Mouse (Mus musculus) hindbrain, embryonic 14.5 days (tissue): Measurements from ENCODE around the gene Psma7. TPM values are rescaled to one million over a fixed set of nuclear protein-coding genes. Genes with fewer than 3 reads are reported as not detected.

Experiments
- ATAC-seq: fragments of 200-750 bp; cut with Nextera tagmentation; 2 replicates; pipeline ENCODE4 v1.8.0; 2017; ENCODE audit warnings: moderate number of reproducible peaks, mild to moderate bottlenecking, moderate TSS enrichment, moderate library complexity; ENCODE audit not compliant: low FRiP score
- DNase-seq: peaks from one replicate; pipeline ENCODE4 v3.0.0-alpha.2; 2015; ENCODE audit warnings: low spot score
- H3K27ac ChIP-seq: fragments of 300-500 bp; sonication (generic); 2 replicates; pipeline ENCODE4 v1.5.1; 2014; ENCODE audit warnings: mild to moderate bottlenecking, moderate library complexity
- H3K27me3 ChIP-seq: fragments of 300-500 bp; sonication (generic); 2 replicates; pipeline ENCODE4 v1.6.1; 2014; ENCODE audit warnings: mild to moderate bottlenecking, low read length, mixed read lengths; ENCODE audit not compliant: control insufficient read depth, insufficient read depth
- H3K36me3 ChIP-seq: fragments of 300-500 bp; sonication (generic); replicated peaks from 2 replicates; pipeline ENCODE4 v1.6.1; 2014; ENCODE audit not compliant: control insufficient read depth, insufficient read depth
- H3K4me1 ChIP-seq: fragments of 300-500 bp; sonication (generic); replicated peaks from 2 replicates; pipeline ENCODE4 v1.6.1; 2014; ENCODE audit warnings: antibody characterized with exemption, low read length, mixed read lengths; ENCODE audit not compliant: control insufficient read depth, insufficient read depth
- H3K4me2 ChIP-seq: fragments of 300-500 bp; sonication (generic); replicated peaks from 2 replicates; pipeline ENCODE4 v1.6.1; 2014; ENCODE audit warnings: mild to moderate bottlenecking, moderate library complexity
- H3K4me3 ChIP-seq: fragments of 300-500 bp; sonication (generic); replicated peaks from 2 replicates; pipeline ENCODE4 v1.5.1; 2014; ENCODE audit warnings: mild to moderate bottlenecking, low read length
- H3K9ac ChIP-seq: fragments of 300-500 bp; sonication (generic); 2 replicates; pipeline ENCODE4 v1.6.1; 2014
- H3K9me3 ChIP-seq: fragments of 300-500 bp; sonication (generic); 2 replicates; pipeline ENCODE4 v1.6.1; 2016; ENCODE audit warnings: low read length; ENCODE audit not compliant: control insufficient read depth
- WGBS: fragments of 180-500 bp; shearing (Covaris S2); extraction: QIAGEN DNeasy Blood & Tissue Kit; methylation state at CpG from one replicate; pipeline ENCODE4 v1.1.7; 2014; 5-methylcytosine and 5-hydroxymethylcytosine counted together
- polyA plus RNA-seq: library from polyadenylated mRNA; unstranded; fragments of >200 nt; fragmentation: Nextera tagmentation; extraction: Ambion mirVana; gene quantifications from 2 replicates; pipeline ENCODE4 v1.2.1, GENCODE M21; 2014

Gene Psma7
- 515 and 631 TPM in 2 replicates for polyA plus RNA-seq

- DNase-seq (peak; percentile 93), ATAC-seq (peak; percentile 95)
- Histone ChIP-seq H3K4me3 (peak within 1 kb of the TSS; percentile 98), H3K36me3 (peaks cover 19% of the 10 kb centered on the region), H3K9ac (peak within 1 kb of the TSS; percentile 95), H3K4me2 (peak within 1 kb of the TSS; percentile 63), H3K27me3 (no peaks in the 10 kb centered on the region), H3K9me3 (no peaks in the 10 kb centered on the region), H3K4me1 (peaks cover 36% of the 10 kb centered on the region), H3K27ac (peak within 1 kb of the TSS; percentile 96)
- WGBS = under 1% methylated on average over 74 of the region's 78 CpGs
Observed at GRCm38 (mm10) chr2:180042256-180042857, at the start of gene Psma7, which contains the start of gene Ss18l1. Gene Psma7, minus strand, starts transcription at chr2:180042433. Gene Ss18l1, plus strand, starts transcription at chr2:180042509.

GRCm38 (mm10) chr2:180090285-180090684, 48.1 kb upstream of the Psma7 start:
- 78% methylated on average over 11 of the region's 11 CpGs for whole genome bisulfite sequencing
- DNase-seq (no peak), ATAC-seq (no peak)

GRCm38 (mm10) chr2:180087472-180087871, 45.2 kb upstream of the Psma7 start:
- no peaks in the 10 kb centered on the region for H3K27me3 ChIP-seq
- ATAC-seq (peak; percentile 7; the same call in 1 of the 2 replicates), DNase-seq (no peak)
- H3K4me3 ChIP-seq = no peak overlapping the region
- H3K9ac ChIP-seq = no peak overlapping the region
- peaks cover 32% of the 10 kb centered on the region for H3K36me3 ChIP-seq
- H3K4me1 ChIP-seq = 0 out of 2 replicates have a peak, but pooled peaks cover 5% of the 10 kb centered on the region
- H3K9me3 ChIP-seq = no peaks in the 10 kb centered on the region
- no peak overlapping the region for H3K4me2 ChIP-seq
- no peak overlapping the region for H3K27ac ChIP-seq
- 90% methylated on average over 4 of the region's 4 CpGs for WGBS

More at GRCm38 (mm10) chr2:180090285-180090684, 48.1 kb upstream of the Psma7 start:
- H3K9me3 ChIP-seq = no peaks in the 10 kb centered on the region
- H3K27ac ChIP-seq = no peak overlapping the region
- peaks cover 13% of the 10 kb centered on the region; the same call in 1 of the 2 replicates for H3K36me3 ChIP-seq
- H3K4me3 ChIP-seq = no peak overlapping the region
- 0 out of 2 replicates have a peak, but pooled peaks cover 5% of the 10 kb centered on the region for H3K4me1 ChIP-seq
- H3K27me3 ChIP-seq = no peaks in the 10 kb centered on the region
- no peak overlapping the region for H3K9ac ChIP-seq
- H3K4me2 ChIP-seq = no peak overlapping the region

- 78% methylated on average over 5 of the region's 5 CpGs for WGBS
- DNase-seq (no peak), ATAC-seq (no peak)
- Histone ChIP-seq H3K27me3 (no peaks in the 10 kb centered on the region), H3K9me3 (no peaks in the 10 kb centered on the region), H3K4me1 (0 out of 2 replicates have a peak, but pooled peaks cover 5% of the 10 kb centered on the region), H3K27ac (no peak overlapping the region), H3K4me3 (no peak overlapping the region), H3K36me3 (peaks cover 40% of the 10 kb centered on the region), H3K9ac (no peak overlapping the region), H3K4me2 (no peak overlapping the region)
Observed at GRCm38 (mm10) chr2:180086637-180087027, 44.4 kb upstream of the Psma7 start.

GRCm38 (mm10) chr2:180085926-180086636, 43.8 kb upstream of the Psma7 start:
- Histone ChIP-seq H3K4me1 (0 out of 2 replicates have a peak, but pooled peaks cover 5% of the 10 kb centered on the region), H3K27me3 (no peaks in the 10 kb centered on the region), H3K4me3 (no peak overlapping the region), H3K36me3 (peaks cover 44% of the 10 kb centered on the region), H3K9ac (no peak overlapping the region), H3K4me2 (no peak overlapping the region), H3K9me3 (no peaks in the 10 kb centered on the region), H3K27ac (peak overlapping the region; percentile 32; the same call in 1 of the 2 replicates)
- 63% methylated on average over 16 of the region's 16 CpGs for WGBS
- no peak for ATAC-seq
- no peak for DNase-seq

- DNase-seq (no peak), ATAC-seq (no peak)
- Histone ChIP-seq H3K27me3 (no peaks in the 10 kb centered on the region), H3K9ac (no peak overlapping the region), H3K9me3 (no peaks in the 10 kb centered on the region), H3K4me1 (0 out of 2 replicates have a peak, but pooled peaks cover 5% of the 10 kb centered on the region), H3K27ac (no peak overlapping the region), H3K4me2 (no peak overlapping the region), H3K4me3 (no peak overlapping the region), H3K36me3 (peaks cover 53% of the 10 kb centered on the region)
- 55% methylated on average over 3 of the region's 3 CpGs for WGBS
Observed at GRCm38 (mm10) chr2:180084565-180084964, 42.3 kb upstream of the Psma7 start.

- Histone ChIP-seq H3K9ac (no peak overlapping the region), H3K9me3 (no peaks in the 10 kb centered on the region), H3K27ac (no peak overlapping the region), H3K36me3 (peaks cover 66% of the 10 kb centered on the region), H3K4me1 (0 out of 2 replicates have a peak, but pooled peaks cover 5% of the 10 kb centered on the region), H3K4me3 (no peak overlapping the region), H3K4me2 (no peak overlapping the region), H3K27me3 (no peaks in the 10 kb centered on the region)
- DNase-seq = no peak
- 92% methylated on average over 10 of the region's 10 CpGs for WGBS
- no peak for ATAC-seq
Observed at GRCm38 (mm10) chr2:180083063-180083462, 40.8 kb upstream of the Psma7 start.

- 89% methylated on average over 8 of the region's 8 CpGs for WGBS
- Histone ChIP-seq H3K27ac (no peak overlapping the region), H3K9ac (no peak overlapping the region), H3K27me3 (no peaks in the 10 kb centered on the region), H3K4me2 (no peak overlapping the region), H3K4me3 (no peak overlapping the region), H3K9me3 (no peaks in the 10 kb centered on the region), H3K36me3 (peaks cover 66% of the 10 kb centered on the region), H3K4me1 (no peaks in the 10 kb centered on the region)
- no peak for DNase-seq
- no peak for ATAC-seq
Observed at GRCm38 (mm10) chr2:180080680-180081079, 38.4 kb upstream of the Psma7 start.

- H3K4me2 ChIP-seq = no peak overlapping the region
- H3K9ac ChIP-seq = no peak overlapping the region
- H3K27me3 ChIP-seq = no peaks in the 10 kb centered on the region
- WGBS = 71% methylated on average over 3 of the region's 3 CpGs
- ATAC-seq (no peak), DNase-seq (no peak)
- no peaks in the 10 kb centered on the region for H3K9me3 ChIP-seq
- no peak overlapping the region for H3K27ac ChIP-seq
- H3K36me3 ChIP-seq = peaks cover 56% of the 10 kb centered on the region
- no peak overlapping the region for H3K4me3 ChIP-seq
- no peaks in the 10 kb centered on the region for H3K4me1 ChIP-seq
Observed at GRCm38 (mm10) chr2:180077622-180078021, 35.4 kb upstream of the Psma7 start.
